Mouse (Mus musculus) liver, postnatal 0 days (tissue): ENCODE measurements around the gene Pacrg.

Experiments
- CTCF ChIP-seq: sonication (generic); IDR thresholded peaks from 2 replicates; pipeline ENCODE4 v1.5.1; 2016; ENCODE audit warnings: antibody characterized with exemption, low read depth
- EP300 ChIP-seq: IDR thresholded peaks from 2 replicates; pipeline ENCODE4 v1.6.1; 2016; ENCODE audit warnings: antibody characterized with exemption, low read depth, mild to moderate bottlenecking

GRCm38 (mm10) chr17:10394855-10395254, 445.3 kb downstream of the Pacrg start:
- no peak for TF ChIP-seq EP300
- TF ChIP-seq CTCF, result no peak
